Mouse (Mus musculus): ENCODE results near the gene Vps35l.

- TF ChIP-seq TAL1 (IDR thresholded peaks at IDR 0.05; ENCODE audit: low read length) (no peak), GATA1 (IDR thresholded peaks at IDR 0.05; ENCODE audit: low read length) (no peak)
These were observed 67.9 kb downstream of the Vps35l start for GRCm38 (mm10) chr7:118807899-118808298.

Data from erythroblast, embryonic 14.5 days (primary cell).